Mouse (Mus musculus) C2C12 (cell line): ENCODE data around the gene Ckb.

ENCODE experiments used
- CTCF ChIP-seq: IDR thresholded peaks from one replicate; pipeline ENCODE4 v1.5.1; 2011; ENCODE audit not compliant: control insufficient read depth, insufficient read depth, insufficient read length
- MAX ChIP-seq: IDR thresholded peaks from one replicate; pipeline ENCODE4 v1.6.1; 2011; ENCODE audit warnings: mild to moderate bottlenecking, control low read depth
- MYOG ChIP-seq: IDR thresholded peaks from one replicate; pipeline ENCODE4 v1.6.1; 2011; ENCODE audit not compliant: control insufficient read depth, insufficient read length; ENCODE audit errors: extremely low read depth
- USF1 ChIP-seq: IDR thresholded peaks from one replicate; pipeline ENCODE4 v1.6.1; 2011; ENCODE audit warnings: low read depth, mild to moderate bottlenecking, control low read depth, moderate library complexity

GRCm38 (mm10) chr12:111659331-111659730 is 12.8 kb downstream of the Ckb start:
- TF ChIP-seq CTCF (no peak), MYOG (no peak), MAX (no peak), USF1 (no peak)
